Mouse (Mus musculus): ENCODE measurements at regions not wholly inside any gene's neighbourhood (a gene's known extent, or its start where the extent isn't known, plus 50 kb on each side); places are given as distances from the start of the nearest gene placed in this dataset.

DNA sequence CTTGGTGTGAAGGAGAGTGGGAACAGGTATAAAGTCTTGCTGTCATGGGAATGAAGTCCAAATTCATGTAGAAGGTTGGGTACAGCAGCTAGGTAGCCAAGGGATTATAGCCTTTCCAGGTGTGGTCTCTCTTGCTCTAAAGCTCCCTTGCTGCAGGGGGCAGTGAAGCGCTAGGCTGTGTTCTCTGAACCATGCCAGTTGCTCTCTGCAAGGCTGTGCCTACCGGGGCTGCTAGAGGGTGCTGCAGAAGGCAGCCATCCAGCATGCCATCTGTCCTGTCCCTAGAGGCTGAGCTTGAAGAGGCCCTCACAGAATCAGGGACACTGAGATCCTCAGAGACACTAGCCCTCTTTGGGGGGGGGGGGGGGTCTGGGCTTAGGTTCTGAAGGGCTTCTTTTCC, 50.6 kb upstream of the Shank2 start:
- peak; percentile 3 to 6 for DNase-seq
